Mouse (Mus musculus) cortical plate, adult 2 months (tissue): ENCODE data around the gene Slc35e3.

Experiments used
- CTCF ChIP-seq: fragments of 200-500 bp; IDR thresholded peaks from 2 replicates; pipeline ENCODE4 v1.5.1; 2011; ENCODE audit warnings: mild to moderate bottlenecking, control low read depth, low read length; ENCODE audit not compliant: insufficient read depth; ENCODE audit errors: extremely low read depth
- POLR2A ChIP-seq: fragments of 200-500 bp; IDR thresholded peaks from 2 replicates; pipeline ENCODE4 v1.6.1; 2011; ENCODE audit warnings: mild to moderate bottlenecking, low read length, control low read depth; ENCODE audit not compliant: insufficient read depth; ENCODE audit errors: extremely low read depth

GRCm38 (mm10) chr10:117683734-117684037 lies 62.5 kb downstream of the Slc35e3 start:
- TF ChIP-seq CTCF, result no peak
- no peak for TF ChIP-seq POLR2A
